In genomic region chr2:163696763-163697162, GRCm38 (mm10) we compare ENCODE assay signal across 11 mouse cellular contexts. TPM values are rescaled to one million over a fixed set of nuclear protein-coding genes. Genes with fewer than 3 reads are reported as not detected.
DNase-seq lines count a peak whose midpoint lies in the region; ATAC-seq and TF ChIP-seq lines count a peak whose summit lies in the region.
"Had no signal": no experiment of that assay in that cellular context is flagged by ENCODE, and none has a peak within 500 bp of the region (broad histone marks: within the 10 kb centered on the region; RNA-seq: fewer than 3 reads in every experiment).

No protein-coding gene starts in this region.

- no peak overlapping the region for H3K4me3 ChIP-seq in heart, embryonic 10.5 days
- H3K4me3 ChIP-seq in limb, embryonic 15.5 days = no peak overlapping the region
- no peak overlapping the region for H3K4me3 ChIP-seq in limb, embryonic 10.5 days
- no peak overlapping the region for H3K4me3 ChIP-seq in cortical plate, adult 2 months (ENCODE audit: insufficient read depth, low read length)
- no peak overlapping the region for H3K4me3 ChIP-seq in liver, postnatal 0 days (ENCODE audit: low read depth, low read length)
- H3K4me3 ChIP-seq: midbrain, embryonic 13.5 days had no signal

- H3K4me2 ChIP-seq in limb, embryonic 15.5 days = no peak overlapping the region
- no peak overlapping the region for H3K4me2 ChIP-seq in liver, postnatal 0 days (ENCODE audit: low read depth, low read length)
- H3K4me2 ChIP-seq: midbrain, embryonic 13.5 days had no signal

- TF ChIP-seq POLR2A in cortical plate, adult 2 months (IDR thresholded peaks at IDR 0.05; ENCODE audit: extremely low read depth, insufficient read depth, low read length) = no peak

- intact Hi-C loops in heart, postnatal 25 days (cut with DNase I) = loop anchor here (5.0 kb wide), 1 partner anchor 34 kb away; no protein-coding TSS in a partner anchor

- WGBS in heart, embryonic 10.5 days = 39% methylated on average over 2 of the region's 2 CpGs
- 47% methylated on average over 2 of the region's 2 CpGs for WGBS in limb, embryonic 15.5 days
- WGBS in limb, embryonic 10.5 days = 58% methylated on average over 2 of the region's 2 CpGs
- 31% methylated on average over 2 of the region's 2 CpGs for WGBS in liver, postnatal 0 days (ENCODE audit: insufficient replicate concordance)

- H3K4me1 ChIP-seq in heart, embryonic 10.5 days = peaks cover 68% of the 10 kb centered on the region
- peaks cover 41% of the 10 kb centered on the region for H3K4me1 ChIP-seq in limb, embryonic 15.5 days
- H3K4me1 ChIP-seq in limb, embryonic 10.5 days = peaks cover 26% of the 10 kb centered on the region
- H3K4me1 ChIP-seq in cortical plate, adult 2 months (ENCODE audit: control insufficient read depth, insufficient read depth, low read length) = peaks cover 11% of the 10 kb centered on the region
- H3K4me1 ChIP-seq in liver, postnatal 0 days (ENCODE audit: insufficient read depth) = peaks cover 56% of the 10 kb centered on the region

- ATAC-seq in limb, embryonic 15.5 days (ENCODE audit: insufficient number of reproducible peaks, low FRiP score, low TSS enrichment, low read depth) = no peak
- peak; percentile 19; the same call in 1 of the 2 replicates for ATAC-seq in liver, postnatal 0 days
- no peak for ATAC-seq in monocyte, adult 5-6 weeks (replicated peaks; ENCODE audit: insufficient number of reproducible peaks, low FRiP score, low TSS enrichment, poor library complexity, severe bottlenecking)
- ATAC-seq: midbrain, embryonic 13.5 days had no signal

- H3K9me3 ChIP-seq in heart, embryonic 10.5 days = no peaks in the 10 kb centered on the region
- H3K9me3 ChIP-seq in limb, embryonic 15.5 days = no peaks in the 10 kb centered on the region
- no peaks in the 10 kb centered on the region for H3K9me3 ChIP-seq in limb, embryonic 10.5 days (replicated peaks)
- H3K9me3 ChIP-seq in liver, postnatal 0 days (ENCODE audit: low read length) = no peaks in the 10 kb centered on the region
- H3K9me3 ChIP-seq: midbrain, embryonic 13.5 days had no signal

- DNase-seq in heart, embryonic 10.5 days (ENCODE audit: low spot score) = no peak
- DNase-seq in heart, postnatal 25 days (ENCODE audit: low spot score) = no peak
- no peak for DNase-seq in limb, embryonic 10.5 days (ENCODE audit: low spot score)
- no peak for DNase-seq in liver, postnatal 0 days
- DNase-seq in spleen, adult 12 weeks (ENCODE audit: low spot score) = no peak
- DNase-seq: adrenal gland, adult 8-10 months; thymus, postnatal 36 days had no signal

- H3K27me3 ChIP-seq in heart, embryonic 10.5 days (ENCODE audit: insufficient read depth, poor library complexity, severe bottlenecking) = no peaks in the 10 kb centered on the region
- H3K27me3 ChIP-seq in limb, embryonic 15.5 days = no peaks in the 10 kb centered on the region
- no peaks in the 10 kb centered on the region for H3K27me3 ChIP-seq in limb, embryonic 10.5 days (ENCODE audit: low read depth, poor library complexity, severe bottlenecking)
- H3K27me3 ChIP-seq in liver, postnatal 0 days (ENCODE audit: insufficient read depth, low read length) = no peaks in the 10 kb centered on the region
- H3K27me3 ChIP-seq: midbrain, embryonic 13.5 days had no signal

- no peak for TF ChIP-seq CTCF in cortical plate, adult 2 months (IDR thresholded peaks at IDR 0.05; ENCODE audit: extremely low read depth, insufficient read depth, low read length)
- TF ChIP-seq CTCF in liver, postnatal 0 days (IDR thresholded peaks at IDR 0.05; ENCODE audit: low read depth) = no peak

- H3K9ac ChIP-seq in limb, embryonic 15.5 days = no peak overlapping the region
- no peak overlapping the region for H3K9ac ChIP-seq in liver, postnatal 0 days (replicated peaks)
- H3K9ac ChIP-seq: midbrain, embryonic 13.5 days had no signal

- H3K27ac ChIP-seq in heart, embryonic 10.5 days = peak overlapping the region; percentile 71
- 0 out of 2 replicates have a peak overlapping the region, but pooled peaks have one; percentile 27 for H3K27ac ChIP-seq in limb, embryonic 15.5 days
- H3K27ac ChIP-seq in limb, embryonic 10.5 days = no peak overlapping the region
- H3K27ac ChIP-seq in cortical plate, adult 2 months (ENCODE audit: insufficient read depth, low read length) = peak overlapping the region; percentile 60; the same call in 1 of the 2 replicates
- peak overlapping the region; percentile 39; the same call in 1 of the 2 replicates for H3K27ac ChIP-seq in liver, postnatal 0 days (ENCODE audit: low read depth)
- H3K27ac ChIP-seq: midbrain, embryonic 13.5 days had no signal

- TF ChIP-seq EP300 in liver, postnatal 0 days (IDR thresholded peaks at IDR 0.05; ENCODE audit: low read depth) = no peak; the same call in 1 of the 2 replicates

- no peaks in the 10 kb centered on the region for H3K36me3 ChIP-seq in heart, embryonic 10.5 days
- no peaks in the 10 kb centered on the region for H3K36me3 ChIP-seq in limb, embryonic 15.5 days
- no peaks in the 10 kb centered on the region; the same call in 1 of the 2 replicates for H3K36me3 ChIP-seq in limb, embryonic 10.5 days
- H3K36me3 ChIP-seq in liver, postnatal 0 days (replicated peaks; ENCODE audit: insufficient read depth, low read length) = no peaks in the 10 kb centered on the region
- H3K36me3 ChIP-seq: midbrain, embryonic 13.5 days had no signal

RNA-seq across cellular contexts. Expression of gene Pkig, which starts 38.6 kb away (rescaled TPM):
- 226 and 259 TPM in 2 replicates for polyA plus RNA-seq in heart, embryonic 10.5 days (2016; fragmentation: Nextera tagmentation; extraction: Ambion mirVana)
- 100 to 1,000 TPM; 211 to 235 TPM for total RNA-seq in heart, postnatal 25 days (2021)
- 119 and 151 TPM in 2 replicates for polyA plus RNA-seq in limb, embryonic 15.5 days (2015; fragmentation: Nextera tagmentation; extraction: Ambion mirVana)
- polyA plus RNA-seq in limb, embryonic 10.5 days (2016; fragmentation: Nextera tagmentation; extraction: Ambion mirVana) = 191 and 204 TPM in 2 replicates
- 143 and 146 TPM in 2 replicates for polyA plus RNA-seq in cortical plate, adult 2 months (2012; rRNA removed)
- polyA plus RNA-seq in liver, postnatal 0 days (2015; fragmentation: Nextera tagmentation; extraction: Ambion mirVana) = 84.9 and 85.0 TPM in 2 replicates
- 35.5 to 40.2 TPM (median 39.7 TPM) in 3 replicates for total RNA-seq in monocyte, adult 5-6 weeks (2017)

RNA-seq across cellular contexts. Expression of gene Serinc3, which starts 51.8 kb away (rescaled TPM):
- 51.1 and 55.2 TPM in 2 replicates for polyA plus RNA-seq in heart, embryonic 10.5 days (2016; fragmentation: Nextera tagmentation; extraction: Ambion mirVana)
- total RNA-seq in heart, postnatal 25 days (2021) = 100 to 1,000 TPM; 291 to 357 TPM
- polyA plus RNA-seq in limb, embryonic 15.5 days (2015; fragmentation: Nextera tagmentation; extraction: Ambion mirVana) = 40.3 and 41.3 TPM in 2 replicates
- polyA plus RNA-seq in limb, embryonic 10.5 days (2016; fragmentation: Nextera tagmentation; extraction: Ambion mirVana) = 17.3 and 20.4 TPM in 2 replicates
- polyA plus RNA-seq in cortical plate, adult 2 months (2012; rRNA removed) = 209 and 210 TPM in 2 replicates
- polyA plus RNA-seq in liver, postnatal 0 days (2015; fragmentation: Nextera tagmentation; extraction: Ambion mirVana) = 79.9 and 92.7 TPM in 2 replicates
- 811 to 879 TPM (median 868 TPM) in 3 replicates for total RNA-seq in monocyte, adult 5-6 weeks (2017)

RNA-seq across cellular contexts. Expression of gene Ada, which starts 53.3 kb away (rescaled TPM):
- polyA plus RNA-seq in heart, embryonic 10.5 days (2016; fragmentation: Nextera tagmentation; extraction: Ambion mirVana) = 5.1 and 8.2 TPM in 2 replicates
- under 1 TPM; 0.39 to 0.68 TPM for total RNA-seq in heart, postnatal 25 days (2021)
- 9.0 and 9.9 TPM in 2 replicates for polyA plus RNA-seq in limb, embryonic 15.5 days (2015; fragmentation: Nextera tagmentation; extraction: Ambion mirVana)
- 12.2 and 13.8 TPM in 2 replicates for polyA plus RNA-seq in limb, embryonic 10.5 days (2016; fragmentation: Nextera tagmentation; extraction: Ambion mirVana)
- 0.69 and 0.74 TPM in 2 replicates for polyA plus RNA-seq in cortical plate, adult 2 months (2012; rRNA removed)
- 2.7 TPM in 2 replicates for polyA plus RNA-seq in liver, postnatal 0 days (2015; fragmentation: Nextera tagmentation; extraction: Ambion mirVana)
- 2.3 to 4.2 TPM (median 3.8 TPM) in 3 replicates for total RNA-seq in monocyte, adult 5-6 weeks (2017)
